Mouse (Mus musculus): Measurements from ENCODE around the gene Olfr157. TPM values are rescaled to one million over a fixed set of nuclear protein-coding genes. Genes with fewer than 3 reads are reported as not detected.

Gene Olfr157
- total RNA-seq (2021) (not detected), polyA plus RNA-seq (2012; rRNA removed) (0.06 TPM in 1 of 2 replicates, not detected in the other)
- long read RNA-seq: 0 reads

DNA sequence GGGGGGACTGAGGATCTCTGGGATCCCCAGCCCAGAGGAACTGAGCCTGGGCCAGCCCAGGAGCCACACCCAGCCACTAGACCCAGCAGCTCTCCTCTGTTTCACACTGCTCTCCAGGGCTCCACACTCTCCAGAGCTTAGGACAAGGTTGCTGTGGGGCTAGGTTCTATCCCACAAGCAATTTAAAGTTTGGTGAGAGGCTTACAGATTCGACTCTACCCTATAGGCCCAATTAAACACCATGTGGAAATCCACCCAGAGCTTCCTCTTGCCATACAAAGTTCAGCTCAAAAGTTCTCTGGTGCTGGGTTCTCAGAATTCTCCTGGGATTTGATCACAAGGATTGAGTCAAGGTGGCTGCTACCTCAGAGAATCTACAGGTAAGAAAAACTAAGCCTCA is at the start of gene Olfr157:
Gene Olfr157 (minus strand): TSS at position 101 of the 400 bp plus-strand sequence.
- no peak for DNase-seq

DNA sequence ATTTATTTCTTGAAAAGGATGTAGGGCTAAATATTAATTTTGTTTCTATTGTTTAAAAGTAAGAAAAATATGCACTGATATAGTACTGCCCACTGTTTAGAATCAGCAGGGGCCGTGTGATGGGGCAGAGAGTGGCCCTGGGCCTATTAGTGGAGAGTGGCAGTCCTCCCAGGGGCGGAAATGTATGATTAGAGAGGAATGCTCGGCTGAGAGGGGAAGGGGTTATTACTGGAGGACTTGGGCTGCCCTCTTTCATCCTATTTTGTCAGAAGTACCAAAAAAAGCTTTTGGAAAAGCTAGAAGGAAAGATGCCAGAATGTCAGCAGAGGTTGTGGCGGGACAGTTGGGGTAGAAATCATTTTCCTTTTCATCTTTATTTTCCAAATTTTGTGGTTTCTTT is 44.2 kb upstream of the Olfr157 start:
- no peak for DNase-seq

DNA sequence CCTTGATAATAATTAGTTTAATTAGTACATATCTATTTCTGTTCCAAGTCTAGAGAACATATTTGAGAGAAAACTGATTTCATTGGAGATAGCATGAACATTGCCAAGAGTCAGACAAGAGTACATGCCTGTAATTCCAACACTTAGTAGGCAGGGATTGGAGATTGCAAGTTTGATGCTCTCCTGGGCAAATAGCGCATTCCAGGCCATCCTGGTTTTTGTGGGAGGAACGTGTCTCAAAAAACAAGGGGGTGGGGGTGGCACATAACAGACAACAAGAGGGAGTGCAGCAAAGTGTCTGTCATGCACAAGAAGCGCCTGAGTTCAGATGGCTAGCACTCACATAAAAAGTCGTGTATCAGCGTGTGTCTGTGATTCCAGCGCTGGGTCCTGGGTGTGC is 39.6 kb upstream of the Olfr157 start:
- DNase-seq: no peak

DNA sequence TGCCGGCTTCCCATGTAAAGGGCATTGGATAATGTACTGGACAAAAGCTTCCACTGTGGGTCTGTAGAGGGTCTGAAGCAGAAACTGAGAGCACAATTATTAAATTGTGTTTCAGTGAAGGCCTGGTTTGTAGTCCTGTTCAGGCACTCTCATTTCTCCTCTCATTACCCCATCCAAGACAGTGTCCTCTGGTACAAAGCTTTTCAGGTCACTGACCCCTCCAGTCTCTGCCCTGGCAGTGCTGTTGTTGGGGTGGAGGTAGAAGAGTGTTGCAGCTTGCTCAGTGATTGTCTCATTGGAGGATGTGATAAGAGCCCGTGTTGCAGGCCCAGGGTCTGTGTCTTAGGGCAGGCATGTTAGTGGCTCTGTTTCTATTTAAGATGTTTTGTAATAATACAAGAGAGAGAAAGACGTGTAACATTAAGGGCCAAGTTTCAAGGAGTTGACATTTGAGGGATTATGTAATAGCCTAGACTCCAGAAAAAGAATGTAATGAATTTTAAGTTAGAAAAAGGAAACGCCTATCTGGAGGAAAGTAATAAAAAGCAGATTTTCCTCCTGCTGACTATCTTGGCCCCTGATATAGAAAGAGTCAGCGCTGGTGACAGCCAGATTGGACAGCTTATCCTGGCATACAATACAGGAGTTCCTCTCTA is 38.2 kb upstream of the Olfr157 start:
- no peak for DNase-seq

DNA sequence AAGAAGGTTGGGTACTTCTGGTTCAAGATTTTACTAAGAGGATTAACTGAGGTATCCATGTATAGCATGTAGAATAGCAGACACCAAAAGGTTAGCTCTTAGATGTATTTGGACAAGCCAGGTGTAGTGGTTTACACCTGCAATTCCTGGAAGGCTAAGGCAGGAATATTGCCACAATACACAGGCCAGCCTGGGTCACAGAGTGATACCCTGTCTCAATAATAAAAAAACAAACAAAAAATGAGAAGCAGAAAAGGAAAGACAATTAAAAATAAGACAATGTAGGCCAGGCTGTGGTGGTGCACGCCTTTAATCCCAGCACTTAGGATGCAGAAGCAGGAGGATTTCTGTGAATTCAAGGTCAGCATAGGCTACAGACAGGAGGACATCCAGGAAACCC is 37.2 kb upstream of the Olfr157 start:
- DNase-seq: no peak

DNA sequence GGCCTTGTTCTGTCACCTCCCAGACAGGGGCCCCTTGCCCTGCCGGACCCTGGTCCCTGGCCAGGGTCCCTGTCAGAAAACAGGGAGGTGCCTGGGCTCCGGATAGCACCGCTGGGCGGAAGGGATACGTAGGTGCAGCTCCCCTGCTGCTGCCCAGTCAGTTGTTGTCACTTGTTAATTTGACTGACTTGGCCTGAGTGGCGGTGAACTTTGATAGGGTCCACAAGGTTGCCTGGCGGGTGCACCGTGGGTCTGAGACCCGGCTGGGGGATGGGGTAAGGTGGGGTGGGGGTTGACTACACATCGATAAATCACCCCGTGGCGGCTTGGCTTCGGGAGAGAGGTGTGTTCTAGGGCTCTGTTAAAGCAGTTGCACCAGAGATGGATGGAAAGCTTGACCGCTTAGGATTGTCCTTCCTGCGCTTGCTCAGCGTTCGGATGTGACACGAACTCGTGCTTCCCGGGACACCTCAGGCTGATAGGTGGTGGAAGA is 36.0 kb upstream of the Olfr157 start:
- DNase-seq: peak; percentile 45

DNA sequence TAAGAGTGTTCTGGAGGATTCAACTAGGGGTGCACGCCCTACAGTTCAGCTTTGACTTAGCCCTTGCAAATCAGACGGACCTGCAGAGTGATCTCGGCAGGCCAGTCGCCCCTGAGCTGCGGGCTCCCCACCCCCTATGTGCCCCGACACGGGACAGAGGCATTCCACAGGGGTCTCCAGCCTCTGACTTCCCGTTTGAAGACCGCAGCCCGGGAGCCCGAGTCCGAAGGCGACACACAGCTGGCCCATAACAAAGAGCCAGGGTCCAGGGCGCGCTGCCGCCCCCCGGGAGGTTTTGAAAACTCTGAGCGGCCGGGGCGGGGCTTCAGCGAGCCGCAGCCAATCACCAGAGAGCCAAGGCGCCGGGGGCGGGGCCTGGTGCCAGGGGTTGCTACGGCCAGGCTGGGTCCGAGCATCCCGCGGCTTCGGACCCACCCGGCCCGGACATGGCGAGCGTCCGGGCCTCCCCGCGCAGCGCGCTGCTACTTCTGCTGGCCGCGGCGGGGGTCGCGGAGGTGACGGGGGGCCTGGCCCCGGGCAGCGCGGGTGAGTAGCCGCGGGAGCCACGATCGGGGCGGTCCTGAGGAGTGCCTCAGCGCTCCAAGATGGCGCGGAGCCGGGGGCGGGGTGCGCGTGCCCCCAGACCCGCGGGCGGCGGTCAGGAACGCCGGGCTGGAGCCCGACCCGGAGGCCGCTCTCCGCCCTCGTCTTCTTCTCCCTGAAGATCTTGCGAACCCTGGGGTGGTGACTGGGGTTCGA is 35.3 kb upstream of the Olfr157 start, which contains the start of gene Reck:
Gene Reck (plus strand): TSS at position 371 of the 759 bp plus-strand sequence.
- peak; percentile 91 for DNase-seq

DNA sequence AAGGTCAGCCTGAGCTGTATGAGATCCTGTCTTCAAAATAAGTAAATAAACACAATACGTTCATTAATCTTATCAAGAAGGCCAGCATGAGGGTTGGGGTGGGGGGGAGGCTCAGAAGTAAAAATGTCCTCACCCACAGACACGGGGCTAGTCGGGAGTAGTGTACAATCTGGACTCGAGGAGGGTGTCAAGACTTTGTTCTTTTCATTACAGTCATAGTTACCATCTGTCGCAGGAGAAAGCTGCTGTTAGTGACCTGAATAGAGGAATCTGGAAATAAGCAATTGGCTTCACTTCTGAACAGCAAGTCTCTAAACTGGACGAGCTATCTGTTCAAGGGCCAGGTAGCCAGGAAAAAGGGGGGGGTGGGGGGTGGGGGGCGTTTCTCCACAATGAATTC is 34.5 kb upstream of the Olfr157 start:
- DNase-seq: no peak

DNA sequence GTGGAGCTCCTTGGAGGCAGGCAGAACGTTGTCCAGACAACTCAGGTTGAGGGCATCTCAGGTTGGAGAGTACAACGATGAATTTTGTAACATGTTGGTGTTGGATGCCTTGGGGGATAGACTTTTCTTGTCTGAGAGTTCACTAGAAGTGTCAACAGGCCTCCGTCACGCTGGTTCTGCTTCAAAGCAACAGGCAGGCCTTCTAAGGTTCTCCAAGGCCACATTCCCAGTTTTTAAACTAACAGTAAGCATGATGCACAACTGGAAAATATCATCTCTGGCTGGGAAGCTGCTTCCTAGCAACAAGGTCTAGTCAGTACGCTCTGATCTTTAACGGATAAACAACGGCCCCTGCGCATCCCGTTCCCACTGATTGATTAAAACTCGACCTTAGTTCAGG is 29.8 kb upstream of the Olfr157 start:
- DNase-seq: peak; percentile 12

DNA sequence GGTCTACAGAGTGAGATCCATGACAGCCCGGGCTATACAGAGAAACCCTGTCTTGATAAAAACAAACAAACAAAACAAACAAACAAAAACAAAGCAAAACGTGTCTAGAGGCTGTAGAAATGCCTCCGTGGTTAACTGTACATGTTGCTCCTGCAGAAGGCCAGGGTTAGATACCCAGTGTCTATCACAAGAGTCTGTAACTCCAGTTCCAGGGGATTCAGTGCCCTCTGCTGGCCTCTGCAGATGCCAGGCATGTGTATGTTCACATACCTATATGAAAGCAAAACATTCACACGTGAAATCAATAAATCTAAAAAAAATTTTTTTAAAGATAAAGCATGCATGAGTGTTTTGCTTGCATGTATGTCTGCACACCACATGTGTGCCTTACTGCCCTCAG is 23.3 kb upstream of the Olfr157 start:
- DNase-seq: no peak

DNA sequence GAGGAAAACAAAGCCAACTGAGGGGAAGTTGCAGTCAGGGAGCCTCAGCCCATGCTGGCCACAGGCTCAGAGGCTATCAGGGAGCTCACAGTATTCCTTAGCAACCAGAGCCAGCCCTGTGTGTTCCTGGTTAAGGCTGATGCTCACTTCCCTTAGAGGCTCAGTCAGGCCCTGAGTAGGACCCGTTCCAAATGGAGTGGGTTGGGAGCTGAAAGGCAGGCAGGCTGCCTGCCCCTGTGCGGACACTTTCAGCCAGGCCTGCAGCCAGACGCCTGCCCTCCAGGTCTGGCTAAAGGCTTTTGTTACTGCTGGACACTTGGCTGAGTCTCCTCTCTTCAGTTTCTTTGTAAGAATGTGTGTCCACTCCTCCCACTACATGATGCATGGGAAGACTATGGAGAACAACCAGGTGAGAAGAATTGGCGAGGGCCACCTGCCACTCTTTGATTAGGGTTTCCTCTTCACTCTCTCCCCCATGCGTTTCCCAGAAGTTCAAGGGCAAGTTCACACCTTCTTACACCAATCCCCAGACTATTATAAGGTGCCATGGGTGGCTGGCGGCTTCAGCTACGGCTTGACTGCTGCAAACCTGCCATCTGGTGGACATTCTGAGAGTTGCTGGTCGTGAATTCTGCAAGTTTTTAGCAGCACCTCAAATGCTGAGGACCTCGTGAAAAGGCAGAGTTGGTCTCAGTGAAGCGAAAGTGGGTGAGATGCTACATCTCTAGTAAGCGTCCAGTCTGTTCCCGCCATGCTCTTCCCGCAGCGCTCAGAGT is 20.9 kb upstream of the Olfr157 start:
- peak; percentile 52 for DNase-seq

DNA sequence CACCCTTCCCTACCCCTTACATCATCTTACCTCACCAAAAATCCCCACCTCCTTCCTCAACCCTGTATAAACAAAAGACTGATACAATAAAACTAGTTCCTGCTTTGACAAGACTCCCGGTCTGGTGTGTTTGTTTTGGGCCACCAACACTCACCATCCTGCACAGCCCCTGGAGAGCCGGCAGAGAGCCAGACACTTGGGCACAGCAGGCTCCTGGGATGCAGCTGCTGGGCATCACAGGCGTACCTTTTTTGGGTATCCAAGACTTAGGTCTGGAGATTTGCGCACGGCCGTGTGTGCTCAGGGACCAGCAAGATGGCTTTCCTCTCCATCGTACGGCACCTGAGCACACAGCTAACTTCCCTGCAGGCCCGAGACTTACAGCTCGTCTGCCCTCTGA is 19.9 kb upstream of the Olfr157 start:
- no peak for DNase-seq

DNA sequence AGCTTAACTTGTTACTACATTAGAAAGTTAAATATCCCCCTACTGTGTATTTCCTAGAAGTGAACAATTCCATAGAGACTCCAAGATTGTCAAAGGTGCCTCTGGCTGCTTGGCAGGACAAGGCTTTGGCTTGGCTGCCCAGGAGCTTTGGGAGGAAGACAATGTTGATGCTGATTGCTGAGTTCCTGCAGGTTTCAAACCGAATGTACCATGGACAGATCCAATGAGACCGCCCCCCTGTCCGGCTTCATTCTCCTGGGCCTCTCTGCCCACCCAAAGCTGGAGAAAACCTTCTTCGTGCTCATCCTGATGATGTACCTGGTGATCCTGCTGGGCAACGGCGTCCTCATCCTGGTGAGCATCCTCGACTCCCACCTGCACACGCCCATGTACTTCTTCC is 14.1 kb upstream of the Olfr157 start:
- DNase-seq: no peak

DNA sequence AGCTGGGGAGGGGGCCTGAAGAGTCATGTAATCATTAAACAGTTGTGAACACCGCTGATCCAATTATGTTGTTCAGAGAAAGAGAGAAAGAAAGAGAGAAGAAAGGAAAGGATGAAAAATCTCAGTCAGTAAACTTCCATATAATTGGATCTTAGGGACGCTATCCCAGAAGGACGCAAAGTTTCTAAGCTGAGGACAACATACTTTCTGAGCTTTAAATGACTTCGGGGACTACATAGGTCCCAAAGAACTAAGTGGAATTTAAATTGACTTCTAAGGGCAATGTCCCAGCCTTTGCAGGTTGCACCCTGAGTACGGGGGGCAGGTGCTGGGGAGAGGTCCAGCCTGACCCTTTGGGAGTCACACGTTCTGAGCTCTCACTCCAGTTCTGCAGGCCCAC is 11.3 kb upstream of the Olfr157 start, which contains the start of gene Olfr155:
Gene Olfr155 (plus strand): TSS at position 301 of the 400 bp plus-strand sequence.
- no peak for DNase-seq

DNA sequence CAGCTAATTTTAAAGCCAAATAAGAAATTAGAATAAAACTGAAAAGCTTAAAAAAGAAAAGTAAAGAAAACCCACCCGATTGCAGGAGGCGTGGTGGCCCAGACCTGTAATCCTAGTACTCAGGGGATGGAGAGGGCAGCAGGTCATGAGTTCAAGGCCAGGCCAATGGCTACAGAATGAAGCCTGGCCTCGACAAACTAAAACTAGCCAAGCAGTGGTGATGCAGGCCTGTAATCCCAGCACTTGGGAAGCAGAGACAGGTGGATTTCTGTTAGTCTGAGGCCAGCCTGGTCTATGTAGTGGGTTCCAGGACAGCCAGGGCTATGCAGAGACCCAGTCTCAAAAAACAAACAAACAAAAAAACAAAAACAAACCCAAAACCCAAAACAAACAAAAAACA is 1.7 kb downstream of the Olfr157 start:
- DNase-seq: no peak

DNA sequence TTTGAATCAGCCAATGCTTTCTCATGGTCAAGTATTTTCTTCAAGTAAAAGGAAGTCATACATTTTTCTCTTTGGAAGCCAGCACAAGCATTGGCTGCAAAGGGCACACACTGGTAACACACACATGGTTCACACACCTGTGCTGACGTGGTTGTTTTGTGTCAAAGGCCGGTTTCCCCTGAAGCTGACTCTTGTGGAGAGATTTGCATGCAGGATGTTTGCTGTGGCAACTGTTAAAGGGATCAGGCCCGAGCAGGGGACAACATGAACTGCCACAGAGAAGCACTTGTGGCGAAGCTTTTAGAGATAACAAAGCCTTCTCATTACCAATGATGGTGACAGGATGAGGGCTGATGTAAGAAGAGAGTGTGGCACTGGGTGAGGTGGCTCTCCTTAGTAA is 5.3 kb downstream of the Olfr157 start:
- no peak for DNase-seq

DNA sequence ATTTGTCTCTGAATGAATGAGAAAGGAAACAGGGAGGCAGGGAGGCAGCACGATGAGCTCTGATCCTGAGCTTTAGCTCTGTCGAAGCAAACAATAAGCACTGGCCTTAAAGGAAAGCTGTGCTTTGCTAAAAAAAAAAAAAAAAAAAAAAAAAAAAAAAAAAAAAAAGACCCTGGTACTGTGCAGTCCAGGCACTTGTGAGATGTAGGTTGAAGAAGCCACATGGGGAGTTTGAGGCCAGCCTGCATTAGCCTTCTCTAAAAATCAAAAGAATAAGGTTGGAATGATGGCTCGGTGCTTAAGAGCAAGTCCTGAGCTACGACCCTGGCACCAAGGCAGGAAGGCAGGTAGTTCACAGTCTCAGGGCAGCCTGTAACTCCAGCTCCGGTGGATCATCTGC is 6.2 kb downstream of the Olfr157 start:
- DNase-seq: no peak

DNA sequence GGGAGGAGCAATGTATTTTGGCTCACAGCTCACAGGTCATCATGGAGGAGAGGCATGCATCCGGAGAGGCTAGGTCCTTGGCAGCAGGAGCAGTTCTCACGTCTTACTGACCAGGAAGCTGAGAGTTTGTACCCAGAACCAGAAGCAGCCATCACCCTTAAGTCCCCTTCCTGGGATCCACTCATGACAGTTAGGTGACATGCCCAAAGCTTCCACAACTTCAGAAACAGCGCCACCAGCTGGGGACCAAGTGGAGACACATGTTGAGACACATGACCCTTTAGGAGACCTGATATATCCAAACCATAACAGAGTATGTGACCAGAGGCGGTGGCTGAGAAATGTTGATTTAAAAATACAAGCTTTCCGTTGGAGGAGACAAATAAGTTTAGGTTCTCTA is 8.0 kb downstream of the Olfr157 start:
- no peak for DNase-seq

DNA sequence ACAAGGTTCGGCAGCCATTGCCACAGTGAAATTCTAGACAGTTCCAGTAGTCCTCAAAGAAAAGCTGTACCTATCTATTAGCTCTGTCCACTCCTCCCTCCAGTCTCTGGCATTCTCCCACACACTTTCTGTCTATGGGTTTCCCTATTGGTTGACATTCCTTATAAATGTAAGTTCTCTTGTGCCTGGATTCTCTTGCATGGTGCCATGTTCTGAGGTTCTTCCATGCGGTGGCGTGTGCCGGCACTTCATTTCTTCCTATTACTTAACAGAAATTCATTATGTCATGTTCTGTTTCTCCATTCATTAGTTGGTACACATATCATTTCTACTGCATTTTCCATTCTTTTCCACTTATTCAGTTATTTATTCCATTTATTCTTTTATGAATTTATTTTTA is 11.2 kb downstream of the Olfr157 start:
- no peak for DNase-seq

DNA sequence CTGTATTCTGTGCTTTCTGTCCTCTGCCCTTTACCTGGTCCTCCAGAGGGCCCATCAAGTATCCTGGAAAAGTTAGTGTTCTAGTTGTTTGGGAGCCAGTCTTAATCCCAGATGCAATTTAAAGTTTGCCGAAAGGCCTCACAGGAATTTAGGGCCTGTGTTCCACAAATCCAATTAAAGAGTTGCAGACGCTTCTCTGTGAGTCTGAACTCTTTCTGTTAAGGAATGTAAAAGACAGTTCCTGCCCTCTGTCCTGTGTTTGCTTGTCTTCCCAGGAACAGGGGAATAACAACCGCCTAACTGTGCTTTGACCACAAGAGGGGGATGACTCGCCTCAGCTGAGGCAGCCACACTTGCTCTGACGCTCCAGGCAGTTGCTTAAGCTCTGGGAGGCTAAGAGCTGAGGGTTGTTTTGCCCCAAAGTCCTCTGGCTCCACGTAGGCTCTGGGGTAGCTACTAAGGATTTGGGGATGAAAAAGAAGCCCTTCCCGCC is 16.1 kb downstream of the Olfr157 start, which contains the start of gene Olfr156:
Gene Olfr156 (minus strand): TSS at position 51 of the 493 bp plus-strand sequence.
- DNase-seq: peak; percentile 4

DNA sequence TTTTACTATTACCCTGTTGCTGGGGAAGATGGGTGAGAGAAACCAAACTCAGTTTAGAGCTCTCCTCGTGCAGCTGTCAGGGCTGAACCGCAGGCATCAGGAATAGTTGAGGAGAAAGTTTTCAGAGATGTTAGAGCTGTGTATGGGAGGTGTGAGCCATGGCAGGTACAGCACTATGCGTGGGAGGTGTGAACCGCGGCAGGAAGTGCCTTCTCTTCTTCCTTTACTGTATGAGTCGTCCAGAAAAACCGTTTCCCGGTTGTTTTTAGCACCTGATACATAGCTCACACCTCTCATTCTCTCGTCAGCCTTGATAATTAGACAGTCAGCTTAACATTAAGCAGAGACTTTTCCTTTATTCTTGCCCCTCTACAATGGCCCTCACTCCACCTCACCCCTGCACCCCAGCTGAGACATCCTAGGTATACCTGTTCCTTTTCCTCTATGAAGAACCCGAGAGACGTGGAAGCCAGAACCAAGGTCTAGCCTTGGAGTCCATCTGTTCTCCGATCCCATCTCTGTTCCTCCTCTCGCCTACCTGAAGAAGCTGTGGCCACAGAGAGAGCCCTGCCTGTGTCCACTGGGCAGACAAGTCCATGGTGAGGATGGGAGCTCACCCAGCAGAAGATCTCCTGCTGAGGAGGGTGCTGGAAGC is 17.0 kb downstream of the Olfr157 start:
- no peak for DNase-seq

DNA sequence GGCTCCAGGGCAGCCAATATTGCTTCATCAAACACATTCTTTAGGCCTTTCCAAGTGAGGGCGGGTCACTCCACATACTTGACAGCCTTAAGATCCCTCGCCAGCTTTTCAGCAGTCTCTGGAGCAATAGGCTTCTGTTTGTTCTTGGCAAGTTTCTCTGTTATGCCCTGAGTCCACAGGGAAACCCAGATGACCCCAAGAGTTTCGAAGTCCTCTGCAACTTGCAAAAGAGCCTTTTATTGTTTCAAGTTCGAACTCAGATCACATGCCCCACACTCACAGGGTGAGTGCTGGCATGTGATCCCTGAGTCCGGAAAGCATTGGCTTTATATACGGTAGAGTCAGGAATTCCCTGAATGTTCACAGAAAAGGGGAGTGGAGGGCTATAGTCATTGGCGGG is 41.1 kb downstream of the Olfr157 start:
- DNase-seq: peak; percentile 8
